Mouse (Mus musculus): ENCODE measurements around the gene Sigirr. TPM values are rescaled to one million over a fixed set of nuclear protein-coding genes. Genes with fewer than 3 reads are reported as not detected.

Gene Sigirr
- polyA plus RNA-seq, 1 experiment = not detected

DNA sequence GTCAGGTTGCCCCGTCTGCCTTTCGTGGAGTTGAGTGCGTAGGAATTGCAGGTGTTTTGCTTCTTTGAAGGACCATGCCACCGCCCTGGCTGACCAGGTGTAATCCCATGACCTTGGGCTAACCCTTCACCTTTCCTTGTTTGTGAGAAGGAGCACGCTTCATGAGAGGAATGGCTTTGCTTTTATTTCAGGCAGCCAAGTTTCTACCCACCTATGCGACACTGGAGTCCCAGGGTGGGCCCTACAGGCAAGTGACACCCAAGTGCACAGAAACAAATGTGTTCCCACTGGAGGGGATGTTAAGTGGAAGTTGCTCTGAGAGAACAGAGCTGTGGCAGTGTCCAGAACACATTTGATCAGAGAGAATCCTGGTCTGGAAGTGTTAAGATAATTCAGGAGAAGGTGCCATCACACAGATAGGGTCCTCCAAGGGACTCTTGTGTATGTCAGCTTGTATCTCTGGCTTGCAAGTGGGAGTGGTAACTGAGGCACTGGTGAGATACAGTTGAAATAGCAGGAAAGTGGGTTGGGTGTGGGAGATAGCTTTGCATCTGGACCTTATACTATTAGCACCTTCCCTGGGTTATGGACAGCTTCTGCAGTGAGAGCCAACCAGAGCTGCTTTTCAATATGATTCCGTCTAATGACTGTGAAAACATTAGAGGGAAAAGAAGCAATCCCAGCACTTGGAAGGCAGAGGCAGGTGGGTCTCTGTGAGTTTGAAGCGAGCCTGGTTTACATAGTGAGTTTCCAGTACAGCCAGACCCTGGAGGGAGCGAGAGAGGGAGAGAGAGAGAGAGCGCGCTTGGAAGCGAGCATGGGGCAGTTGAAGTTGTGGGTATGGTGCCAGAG, 31.8 kb upstream of the Sigirr start:
- TF ChIP-seq POLR2A (IDR thresholded peaks at IDR 0.05; ENCODE audit: low read depth, low read length) = no peak
- TF ChIP-seq CTCF (IDR thresholded peaks at IDR 0.05; ENCODE audit: borderline replicate concordance, insufficient read depth, low read length) = no peak
- no peak overlapping the region for H3K27ac ChIP-seq (ENCODE audit: insufficient read depth, low read length)
- H3K4me3 ChIP-seq (ENCODE audit: insufficient read depth, low read length) = peak overlapping the region; percentile 83
- H3K4me1 ChIP-seq (ENCODE audit: control insufficient read depth, insufficient read depth, low read length) = no peaks in the 10 kb centered on the region

DNA sequence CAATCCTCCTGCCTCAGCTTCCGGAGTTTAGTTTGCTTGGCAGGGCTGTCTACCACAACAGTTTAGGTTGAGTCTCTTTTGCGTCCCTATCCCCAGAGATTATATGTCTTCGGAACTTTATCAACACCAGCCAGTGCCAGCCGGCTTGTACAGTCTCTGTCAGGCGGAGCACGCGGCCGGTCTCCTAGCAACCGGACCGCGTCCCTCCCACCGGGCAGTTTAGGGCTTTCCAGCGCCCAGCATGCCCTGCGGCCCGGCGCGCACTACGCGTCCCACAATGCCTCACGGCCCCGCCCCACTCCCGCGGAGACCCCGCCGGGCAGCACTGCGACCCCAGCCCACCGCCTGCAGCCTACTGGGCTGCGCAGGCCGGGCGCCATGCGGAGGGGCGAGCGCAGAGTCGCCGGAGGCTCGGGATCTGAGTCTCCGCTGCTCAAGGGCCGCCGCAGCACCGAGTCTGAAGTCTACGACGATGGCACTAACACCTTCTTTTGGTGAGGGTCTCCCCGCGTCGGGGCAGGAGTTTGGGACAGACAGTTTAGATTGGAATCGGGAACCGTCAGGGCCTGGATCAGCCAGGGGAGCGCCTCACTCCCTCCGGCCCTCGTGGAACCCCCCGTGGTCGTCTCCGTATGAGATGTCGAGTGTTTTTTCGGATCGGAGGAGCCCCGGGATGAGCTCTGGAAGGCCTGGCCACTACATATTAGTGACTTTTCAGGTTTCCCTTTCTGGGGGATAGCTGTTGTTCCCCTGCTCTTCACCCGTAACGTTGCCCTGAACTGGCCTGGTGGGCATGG, 30.9 kb upstream of the Sigirr start:
- Histone ChIP-seq H3K4me1 (ENCODE audit: control insufficient read depth, insufficient read depth, low read length) (no peaks in the 10 kb centered on the region), H3K4me3 (ENCODE audit: insufficient read depth, low read length) (peak overlapping the region; percentile 83), H3K27ac (ENCODE audit: insufficient read depth, low read length) (no peak overlapping the region)
- no peak for TF ChIP-seq CTCF (IDR thresholded peaks at IDR 0.05; ENCODE audit: borderline replicate concordance, insufficient read depth, low read length)
- TF ChIP-seq POLR2A (IDR thresholded peaks at IDR 0.05; ENCODE audit: low read depth, low read length) = peak; percentile 47

DNA sequence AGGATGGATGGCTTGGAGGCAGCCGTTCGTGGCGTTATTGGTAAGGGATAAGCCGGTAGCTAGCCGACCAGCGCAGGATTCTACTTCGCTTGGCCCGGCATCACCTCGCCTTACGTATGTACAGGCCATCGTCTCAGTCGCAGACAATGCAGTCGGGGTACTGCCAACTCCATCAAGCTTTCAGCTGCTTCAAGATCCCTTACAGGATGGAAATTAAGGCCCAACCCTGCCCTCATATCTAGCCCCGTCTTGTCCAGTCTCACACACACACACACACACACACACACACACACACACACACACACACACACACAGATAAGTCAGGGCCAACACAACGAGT, 23.1 kb upstream of the Sigirr start:
- TF ChIP-seq POLR2A (IDR thresholded peaks at IDR 0.05; ENCODE audit: low read depth, low read length) = no peak
- TF ChIP-seq CTCF (IDR thresholded peaks at IDR 0.05; ENCODE audit: borderline replicate concordance, insufficient read depth, low read length) = no peak
- Histone ChIP-seq H3K27ac (ENCODE audit: insufficient read depth, low read length) (peak overlapping the region; percentile 43), H3K4me1 (ENCODE audit: control insufficient read depth, insufficient read depth, low read length) (no peaks in the 10 kb centered on the region), H3K4me3 (ENCODE audit: insufficient read depth, low read length) (peak overlapping the region; percentile 47)

DNA sequence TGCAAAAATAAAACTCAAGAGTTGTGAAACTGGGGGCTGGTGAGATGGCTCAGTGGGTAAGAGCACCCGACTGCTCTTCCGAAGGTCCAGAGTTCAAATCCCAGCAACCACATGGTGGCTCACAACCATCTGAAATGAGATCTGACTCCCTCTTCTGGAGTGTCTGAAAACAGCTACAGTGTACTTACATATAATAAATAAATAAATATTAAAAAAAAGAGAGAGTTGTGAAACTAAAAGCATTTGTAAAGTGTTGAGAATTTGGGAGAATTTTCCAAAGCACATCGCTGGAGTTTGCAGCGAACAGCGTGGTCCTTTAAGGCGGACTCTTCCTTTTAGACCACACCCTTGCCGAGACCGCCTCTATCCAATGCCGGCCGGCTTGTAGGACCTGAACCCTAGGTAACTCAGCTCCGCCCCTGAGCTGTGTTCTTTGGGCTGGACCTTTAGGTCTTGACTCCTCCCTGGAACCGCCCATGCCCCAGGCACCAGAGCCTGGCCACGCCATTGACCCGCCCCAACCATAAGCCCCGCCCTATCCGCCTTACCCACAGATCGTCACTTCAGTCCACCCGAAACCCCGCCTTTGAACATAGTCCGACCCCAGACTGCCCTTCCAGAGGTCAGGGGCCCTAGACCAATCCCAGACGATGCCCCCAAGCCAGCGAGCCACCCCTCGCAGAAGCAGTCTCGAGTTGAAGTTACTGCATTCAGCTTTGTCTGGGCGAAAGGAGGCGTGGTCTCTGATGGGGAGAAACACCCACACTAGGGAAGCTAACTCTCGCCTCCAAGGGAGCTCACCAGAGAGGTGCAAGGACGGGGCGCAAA, 22.5 kb upstream of the Sigirr start:
- H3K27ac ChIP-seq (ENCODE audit: insufficient read depth, low read length) = peak overlapping the region; percentile 43
- no peaks in the 10 kb centered on the region for H3K4me1 ChIP-seq (ENCODE audit: control insufficient read depth, insufficient read depth, low read length)
- TF ChIP-seq POLR2A (IDR thresholded peaks at IDR 0.05; ENCODE audit: low read depth, low read length) (peak; percentile 88), CTCF (IDR thresholded peaks at IDR 0.05; ENCODE audit: borderline replicate concordance, insufficient read depth, low read length) (no peak)
- H3K4me3 ChIP-seq (ENCODE audit: insufficient read depth, low read length) = peak overlapping the region; percentile 47

DNA sequence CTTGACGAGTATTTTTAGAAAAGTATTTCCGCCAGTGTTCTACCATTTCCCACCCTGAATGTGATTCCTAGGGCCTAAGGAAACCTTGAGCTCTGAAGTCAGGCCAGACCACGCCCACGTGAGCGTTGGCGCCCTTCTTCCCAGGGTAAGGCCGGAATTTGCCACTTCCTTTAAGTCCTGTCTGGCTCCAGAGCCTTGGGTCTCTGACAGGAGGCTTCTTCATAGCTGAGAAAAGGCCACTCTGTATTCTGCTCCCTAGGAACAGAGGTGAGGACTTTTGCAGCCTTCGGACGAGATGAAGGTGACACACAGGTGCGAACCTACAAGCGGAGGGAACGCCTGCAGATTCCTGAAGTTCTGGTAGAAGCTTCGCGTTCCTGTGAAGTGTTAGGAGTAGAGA, 21.9 kb upstream of the Sigirr start, which contains the start of gene Ptdss2:
Gene Ptdss2 (plus strand): TSS at position 138 of the 400 bp plus-strand sequence.
- no peaks in the 10 kb centered on the region for H3K4me1 ChIP-seq (ENCODE audit: control insufficient read depth, insufficient read depth, low read length)
- peak within 1 kb of the TSS; percentile 43 for H3K27ac ChIP-seq (ENCODE audit: insufficient read depth, low read length)
- TF ChIP-seq CTCF (IDR thresholded peaks at IDR 0.05; ENCODE audit: borderline replicate concordance, insufficient read depth, low read length) = no peak
- TF ChIP-seq POLR2A (IDR thresholded peaks at IDR 0.05; ENCODE audit: low read depth, low read length) = no peak
- peak within 1 kb of the TSS; percentile 47 for H3K4me3 ChIP-seq (ENCODE audit: insufficient read depth, low read length)

DNA sequence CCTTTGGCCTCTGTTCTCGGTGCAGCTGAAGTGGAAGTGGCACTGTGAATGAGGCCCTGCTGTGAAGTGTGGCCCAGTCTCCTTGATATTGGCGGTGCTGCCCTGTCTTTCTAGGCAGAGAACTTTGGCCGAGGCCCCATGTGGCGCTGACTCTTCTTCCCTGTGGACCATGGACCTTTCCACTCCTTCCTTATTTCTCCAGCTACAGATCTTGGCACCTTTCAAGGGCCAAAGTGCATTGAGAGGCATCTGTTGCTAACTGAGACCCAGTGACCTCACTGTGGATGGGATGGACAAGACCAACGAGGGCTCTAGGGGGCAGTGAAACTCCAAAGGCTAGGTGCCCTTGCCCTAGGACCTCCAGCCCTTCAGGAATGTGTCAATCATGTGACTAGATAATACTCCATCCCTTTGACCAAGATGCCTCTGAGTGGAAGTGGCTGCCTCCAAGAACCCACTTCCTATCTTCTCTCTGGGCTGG, 20.7 kb upstream of the Sigirr start:
- Histone ChIP-seq H3K27ac (ENCODE audit: insufficient read depth, low read length) (no peak overlapping the region), H3K4me3 (ENCODE audit: insufficient read depth, low read length) (no peak overlapping the region), H3K4me1 (ENCODE audit: control insufficient read depth, insufficient read depth, low read length) (no peaks in the 10 kb centered on the region)
- TF ChIP-seq POLR2A (IDR thresholded peaks at IDR 0.05; ENCODE audit: low read depth, low read length) = no peak
- no peak for TF ChIP-seq CTCF (IDR thresholded peaks at IDR 0.05; ENCODE audit: borderline replicate concordance, insufficient read depth, low read length)

DNA sequence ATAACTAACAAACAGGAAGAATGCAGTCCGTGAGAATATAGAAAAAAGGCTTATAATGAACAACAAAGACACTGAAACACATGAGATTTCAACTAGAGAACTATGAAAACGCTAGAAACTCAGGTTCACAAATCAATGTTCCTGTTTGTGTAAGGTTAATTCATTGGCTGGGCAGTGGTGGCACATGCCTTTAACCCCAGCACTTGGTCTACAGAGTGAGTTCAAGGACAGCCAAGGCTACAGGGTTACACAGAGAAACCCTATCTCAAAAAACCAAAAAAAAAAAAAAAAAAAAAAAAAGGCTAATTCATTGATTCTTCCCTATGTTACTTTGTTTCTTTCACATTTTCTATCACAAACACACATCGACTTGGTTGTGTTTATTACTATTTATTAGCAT, 20.2 kb upstream of the Sigirr start:
- H3K4me3 ChIP-seq (ENCODE audit: insufficient read depth, low read length) = no peak overlapping the region
- TF ChIP-seq CTCF (IDR thresholded peaks at IDR 0.05; ENCODE audit: borderline replicate concordance, insufficient read depth, low read length) (no peak), POLR2A (IDR thresholded peaks at IDR 0.05; ENCODE audit: low read depth, low read length) (no peak)
- H3K4me1 ChIP-seq (ENCODE audit: control insufficient read depth, insufficient read depth, low read length) = no peaks in the 10 kb centered on the region
- no peak overlapping the region for H3K27ac ChIP-seq (ENCODE audit: insufficient read depth, low read length)

DNA sequence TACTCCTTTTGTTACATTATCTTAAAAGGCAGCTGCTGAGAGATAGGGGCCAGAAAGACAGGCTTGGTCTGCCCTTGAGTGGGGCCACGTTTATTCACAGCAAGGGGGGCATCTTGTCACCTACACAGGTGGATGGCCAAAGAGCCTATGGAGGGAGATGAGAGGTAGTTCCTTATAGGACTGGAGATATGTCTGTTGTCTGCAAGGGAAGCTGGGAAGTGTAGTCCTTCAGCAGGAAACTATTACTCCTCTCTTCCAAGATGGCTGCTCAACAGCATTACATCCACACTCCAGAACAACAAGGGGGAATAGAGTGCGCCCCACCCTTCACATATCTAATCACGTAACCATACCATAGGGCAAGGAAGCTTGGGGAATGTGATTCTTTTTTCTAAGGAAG, 19.1 kb upstream of the Sigirr start:
- Histone ChIP-seq H3K4me1 (ENCODE audit: control insufficient read depth, insufficient read depth, low read length) (no peaks in the 10 kb centered on the region), H3K4me3 (ENCODE audit: insufficient read depth, low read length) (no peak overlapping the region), H3K27ac (ENCODE audit: insufficient read depth, low read length) (no peak overlapping the region)
- TF ChIP-seq POLR2A (IDR thresholded peaks at IDR 0.05; ENCODE audit: low read depth, low read length) (no peak), CTCF (IDR thresholded peaks at IDR 0.05; ENCODE audit: borderline replicate concordance, insufficient read depth, low read length) (no peak)

DNA sequence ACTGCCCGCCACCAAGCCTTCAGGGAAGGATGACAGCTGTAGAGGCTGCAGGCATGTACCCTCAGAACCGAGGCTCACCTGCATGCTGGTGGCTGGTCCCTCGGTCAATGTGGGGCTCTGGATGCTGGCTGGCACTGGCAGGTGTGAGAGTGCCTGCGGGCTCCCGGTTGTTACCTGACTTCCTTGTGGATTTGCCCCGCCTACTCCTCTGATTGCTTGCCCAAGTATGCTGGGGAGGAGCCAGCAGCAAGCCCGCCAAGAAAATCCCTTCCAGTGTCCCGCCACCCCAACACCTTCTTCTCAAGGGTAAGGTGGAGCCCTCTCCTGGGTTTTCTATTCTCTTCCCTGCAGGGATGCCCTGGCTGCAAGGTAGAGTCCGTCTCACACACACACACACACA, 17.3 kb upstream of the Sigirr start, which contains the start of gene Ano9:
Gene Ano9 (minus strand): TSS at position 171 of the 400 bp plus-strand sequence.
- H3K4me1 ChIP-seq (ENCODE audit: control insufficient read depth, insufficient read depth, low read length) = no peaks in the 10 kb centered on the region
- no peak within 1 kb of the TSS for H3K4me3 ChIP-seq (ENCODE audit: insufficient read depth, low read length)
- no peak for TF ChIP-seq POLR2A (IDR thresholded peaks at IDR 0.05; ENCODE audit: low read depth, low read length)
- no peak for TF ChIP-seq CTCF (IDR thresholded peaks at IDR 0.05; ENCODE audit: borderline replicate concordance, insufficient read depth, low read length)
- no peak within 1 kb of the TSS for H3K27ac ChIP-seq (ENCODE audit: insufficient read depth, low read length)

Measured in embryonic fibroblast, embryonic 13.5 days (primary cell).